Mouse (Mus musculus) myocyte (in vitro differentiated cells): ENCODE results near the gene Smpd4. TPM values are rescaled to one million over a fixed set of nuclear protein-coding genes. Genes with fewer than 3 reads are reported as not detected.

Experiments
- H3K27me3 ChIP-seq: one replicate; pipeline ENCODE4 v1.6.1; 2011; ENCODE audit not compliant: control insufficient read depth, insufficient read depth, insufficient read length
- H3K36me3 ChIP-seq: one replicate; pipeline ENCODE4 v1.6.1; 2011; ENCODE audit not compliant: control insufficient read depth, insufficient read depth
- H3K4me2 ChIP-seq: one replicate; pipeline ENCODE4 v1.6.1; 2011; ENCODE audit warnings: low read depth, control low read depth
- H3K4me3 ChIP-seq: one replicate; pipeline ENCODE4 v1.5.1; 2011; ENCODE audit warnings: mild to moderate bottlenecking, control low read depth, moderate library complexity
- H3K79me2 ChIP-seq: one replicate; pipeline ENCODE4 v1.6.1; 2011; ENCODE audit not compliant: control insufficient read depth, insufficient read depth
- H3ac ChIP-seq: one replicate; pipeline ENCODE4 v1.6.1; 2011; ENCODE audit not compliant: control insufficient read depth, insufficient read length
- CEBPB ChIP-seq: IDR thresholded peaks from 2 replicates; pipeline ENCODE4 v1.6.1; 2011; ENCODE audit warnings: mild to moderate bottlenecking, moderate library complexity; ENCODE audit not compliant: poor library complexity, insufficient read depth, severe bottlenecking
- E2F4 ChIP-seq: IDR thresholded peaks from one replicate; pipeline ENCODE4 v1.6.1; 2011; ENCODE audit warnings: mild to moderate bottlenecking, control low read depth, moderate library complexity; ENCODE audit not compliant: insufficient read depth
- MAX ChIP-seq: IDR thresholded peaks from one replicate; pipeline ENCODE4 v1.6.1; 2011; ENCODE audit warnings: low read depth, mild to moderate bottlenecking, control low read depth
- MYOD1 ChIP-seq, 3 experiments: IDR thresholded peaks; one replicate each; pipeline ENCODE4 v1.6.1; 2011; ENCODE audit warnings: control low read depth in 2 of 3, low read depth in 2 of 3, mild to moderate bottlenecking in 2 of 3, moderate library complexity in 1 of 3; ENCODE audit not compliant: insufficient read length in 2 of 3, control insufficient read depth in 1 of 3
- MYOG ChIP-seq, 3 experiments: IDR thresholded peaks; one replicate each; pipeline ENCODE4 v1.6.1; 2011; ENCODE audit warnings: control low read depth in 2 of 3, low read depth in 2 of 3, mild to moderate bottlenecking in 2 of 3; ENCODE audit not compliant: insufficient read length in 2 of 3, control insufficient read depth in 1 of 3, insufficient read depth in 1 of 3
- POLR2A ChIP-seq: IDR thresholded peaks from one replicate; pipeline ENCODE4 v1.6.1; 2011; ENCODE audit warnings: low read depth, mild to moderate bottlenecking, control low read depth, moderate library complexity; ENCODE audit not compliant: insufficient read length
- POLR2AphosphoS2 ChIP-seq: IDR thresholded peaks from one replicate; pipeline ENCODE4 v1.6.1; 2011; ENCODE audit warnings: low read depth, control low read depth; ENCODE audit not compliant: insufficient read length
- REST ChIP-seq: IDR thresholded peaks from one replicate; pipeline ENCODE4 v1.6.1; 2011; ENCODE audit warnings: mild to moderate bottlenecking, control low read depth, moderate library complexity; ENCODE audit not compliant: insufficient read depth, insufficient read length
- SRF ChIP-seq: IDR thresholded peaks from one replicate; pipeline ENCODE4 v1.6.1; 2011; ENCODE audit warnings: low read depth; ENCODE audit not compliant: control insufficient read depth, insufficient read length
- TCF12 ChIP-seq: IDR thresholded peaks from one replicate; pipeline ENCODE4 v1.6.1; 2011; ENCODE audit warnings: mild to moderate bottlenecking, control low read depth; ENCODE audit not compliant: poor library complexity, insufficient read depth, severe bottlenecking
- TCF3 ChIP-seq: IDR thresholded peaks from one replicate; pipeline ENCODE4 v1.6.1; 2011; ENCODE audit warnings: low read depth, control low read depth; ENCODE audit not compliant: insufficient read length
- USF1 ChIP-seq: IDR thresholded peaks from one replicate; pipeline ENCODE4 v1.6.1; 2011; ENCODE audit warnings: low read depth, mild to moderate bottlenecking, control low read depth, moderate library complexity
- polyA plus RNA-seq: library from polyadenylated mRNA; unstranded; fragments of >200 nt; fragmentation: generic; extraction: Trizol; gene quantifications from one replicate; pipeline ENCODE4 v1.2.1, GENCODE M21; 2012; ENCODE audit warnings: missing spikeins

Smpd4 gene
- polyA plus RNA-seq, 1 experiment = 15.2 TPM

DNA sequence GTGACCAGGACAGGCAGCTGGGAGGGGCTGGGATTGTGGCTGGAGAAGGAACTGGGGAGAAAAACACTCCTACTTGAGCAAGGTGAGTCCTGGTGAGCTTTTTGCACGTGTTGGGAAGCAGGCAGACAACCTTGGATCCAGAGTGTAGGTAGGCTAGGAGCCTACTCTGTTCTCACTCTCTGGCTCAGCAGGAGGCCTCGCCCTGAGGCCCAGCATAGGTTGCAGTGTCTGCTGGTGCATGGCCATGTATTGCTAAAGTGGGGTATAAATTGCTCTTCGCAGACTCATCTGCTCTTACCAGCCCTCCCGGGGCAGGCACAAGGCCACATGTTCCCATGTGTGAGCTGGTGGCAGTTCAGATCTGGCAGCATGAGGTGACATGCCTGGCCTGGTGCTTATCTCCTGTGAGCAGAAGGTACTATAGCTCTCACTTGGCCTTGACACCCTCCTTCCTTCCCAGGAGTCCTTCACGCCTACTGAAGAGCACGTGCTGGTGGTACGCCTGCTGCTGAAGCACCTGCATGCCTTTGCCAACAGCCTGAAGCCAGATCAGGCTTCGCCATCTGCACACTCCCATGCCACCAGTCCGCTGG lies 19.0 kb downstream of the Smpd4 start:
- H3K27me3 ChIP-seq = no peaks in the 10 kb centered on the region
- H3ac ChIP-seq = no peak overlapping the region
- no peak overlapping the region for H3K4me3 ChIP-seq
- TF ChIP-seq MYOG (IDR thresholded peaks at IDR 0.05; ENCODE audit: control insufficient read depth in 1 of 3, insufficient read depth in 1 of 3, insufficient read length in 2 of 3, low read depth in 2 of 3) = no peak
- TF ChIP-seq E2F4 = no peak
- TF ChIP-seq TCF12 = no peak
- TF ChIP-seq MYOD1 (IDR thresholded peaks at IDR 0.05; ENCODE audit: control insufficient read depth in 1 of 3, insufficient read length in 2 of 3, low read depth in 2 of 3) = no peak
- no peak for TF ChIP-seq TCF3
- TF ChIP-seq USF1 = no peak
- no peak for TF ChIP-seq POLR2AphosphoS2
- TF ChIP-seq MAX = no peak
- no peak for TF ChIP-seq CEBPB
- TF ChIP-seq REST = no peak
- TF ChIP-seq SRF = no peak
- TF ChIP-seq POLR2A = no peak
- H3K79me2 ChIP-seq = no peaks in the 10 kb centered on the region
- no peak overlapping the region for H3K4me2 ChIP-seq
- peaks cover 16% of the 10 kb centered on the region for H3K36me3 ChIP-seq

- no peak for TF ChIP-seq TCF3
These were observed 19.9 kb downstream of the Smpd4 start for GRCm38 (mm10) chr16:17639081-17639480.

DNA sequence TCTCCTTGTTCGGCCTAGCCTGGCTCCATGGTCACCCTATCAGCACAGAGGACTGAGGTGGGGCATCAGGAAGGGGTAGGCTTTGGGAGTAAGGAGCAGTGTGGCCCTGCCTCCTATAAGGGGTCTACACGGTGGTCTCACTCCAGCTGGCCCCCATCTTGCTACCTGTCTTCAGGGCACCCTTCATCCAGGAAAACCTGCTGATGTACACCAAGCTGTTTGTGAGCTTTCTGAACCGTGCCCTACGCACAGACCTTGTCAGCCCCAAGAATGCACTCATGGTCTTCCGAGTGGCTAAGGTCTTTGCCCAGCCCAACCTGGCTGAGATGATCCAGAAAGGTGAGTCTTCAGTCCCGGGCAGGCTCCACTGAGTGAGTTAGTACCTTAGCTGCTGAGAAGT lies 20.8 kb downstream of the Smpd4 start:
- no peaks in the 10 kb centered on the region for H3K79me2 ChIP-seq
- H3K4me2 ChIP-seq = no peak overlapping the region
- H3ac ChIP-seq = no peak overlapping the region
- no peaks in the 10 kb centered on the region for H3K27me3 ChIP-seq
- peaks cover 19% of the 10 kb centered on the region for H3K36me3 ChIP-seq
- TF ChIP-seq TCF3 (no peak), SRF (no peak), POLR2A (no peak), TCF12 (no peak)
- no peak overlapping the region for H3K4me3 ChIP-seq

More at GRCm38 (mm10) chr16:17639081-17639480, 19.9 kb downstream of the Smpd4 start:
- H3K4me3 ChIP-seq = no peak overlapping the region
- no peak overlapping the region for H3ac ChIP-seq
- peaks cover 19% of the 10 kb centered on the region for H3K36me3 ChIP-seq
- H3K4me2 ChIP-seq = no peak overlapping the region
- no peaks in the 10 kb centered on the region for H3K27me3 ChIP-seq
- H3K79me2 ChIP-seq = no peaks in the 10 kb centered on the region

GRCm38 (mm10) chr16:17640706-17641105 lies 21.6 kb downstream of the Smpd4 start:
- no peak for TF ChIP-seq USF1
- TF ChIP-seq MYOD1 (IDR thresholded peaks at IDR 0.05; ENCODE audit: control insufficient read depth in 1 of 3, insufficient read length in 2 of 3, low read depth in 2 of 3) = no peak
- Histone ChIP-seq H3K36me3 (peaks cover 19% of the 10 kb centered on the region), H3ac (no peak overlapping the region)

GRCm38 (mm10) chr16:17641301-17641700 lies 22.1 kb downstream of the Smpd4 start:
- no peak overlapping the region for H3ac ChIP-seq
- peaks cover 19% of the 10 kb centered on the region for H3K36me3 ChIP-seq
- H3K79me2 ChIP-seq = no peaks in the 10 kb centered on the region
- H3K27me3 ChIP-seq = no peaks in the 10 kb centered on the region
- no peak for TF ChIP-seq SRF
- no peak for TF ChIP-seq POLR2AphosphoS2
- TF ChIP-seq MYOD1 (IDR thresholded peaks at IDR 0.05; ENCODE audit: control insufficient read depth in 1 of 3, insufficient read length in 2 of 3, low read depth in 2 of 3) = no peak
- no peak for TF ChIP-seq E2F4
- TF ChIP-seq USF1 = no peak
- TF ChIP-seq CEBPB = no peak
- TF ChIP-seq TCF3 = no peak
- no peak for TF ChIP-seq POLR2A
- no peak for TF ChIP-seq REST
- no peak for TF ChIP-seq MAX
- TF ChIP-seq MYOG (IDR thresholded peaks at IDR 0.05; ENCODE audit: control insufficient read depth in 1 of 3, insufficient read depth in 1 of 3, insufficient read length in 2 of 3, low read depth in 2 of 3) = no peak
- no peak for TF ChIP-seq TCF12
- no peak overlapping the region for H3K4me2 ChIP-seq
- H3K4me3 ChIP-seq = no peak overlapping the region

More at GRCm38 (mm10) chr16:17640706-17641105, 21.6 kb downstream of the Smpd4 start:
- Histone ChIP-seq H3K4me2 (no peak overlapping the region), H3K4me3 (no peak overlapping the region), H3K27me3 (no peaks in the 10 kb centered on the region), H3K79me2 (no peaks in the 10 kb centered on the region)
